Mouse (Mus musculus) lung, embryonic 14.5 days (tissue): ENCODE results near the gene Cep57. TPM values are rescaled to one million over a fixed set of nuclear protein-coding genes. Genes with fewer than 3 reads are reported as not detected.

Experiments used
- ATAC-seq: fragments of 200-750 bp; cut with Nextera tagmentation; 2 replicates; pipeline ENCODE4 v1.8.0; 2017; ENCODE audit warnings: mild to moderate bottlenecking, moderate TSS enrichment, moderate library complexity; ENCODE audit not compliant: insufficient read depth
- DNase-seq: peaks from one replicate; pipeline ENCODE4 v3.0.0-alpha.2; 2015
- H3K27ac ChIP-seq: fragments of 300-500 bp; sonication (generic); 2 replicates; pipeline ENCODE4 v1.5.1; 2014; ENCODE audit warnings: low read depth, mild to moderate bottlenecking, moderate library complexity
- H3K27me3 ChIP-seq: fragments of 300-500 bp; sonication (generic); 2 replicates; pipeline ENCODE4 v1.6.1; 2014; ENCODE audit warnings: low read length, control low read depth; ENCODE audit not compliant: insufficient read depth
- H3K36me3 ChIP-seq: fragments of 300-500 bp; sonication (generic); 2 replicates; pipeline ENCODE4 v1.6.1; 2014; ENCODE audit warnings: control low read depth; ENCODE audit not compliant: insufficient read depth
- H3K4me1 ChIP-seq: fragments of 300-500 bp; sonication (generic); 2 replicates; pipeline ENCODE4 v1.6.1; 2014; ENCODE audit warnings: antibody characterized with exemption, control low read depth; ENCODE audit not compliant: insufficient read depth
- H3K4me2 ChIP-seq: fragments of 300-500 bp; sonication (generic); 2 replicates; pipeline ENCODE4 v1.6.1; 2014; ENCODE audit warnings: mild to moderate bottlenecking
- H3K4me3 ChIP-seq: fragments of 300-500 bp; sonication (generic); 2 replicates; pipeline ENCODE4 v1.5.1; 2014; ENCODE audit warnings: low read depth, low read length
- H3K9ac ChIP-seq: fragments of 300-500 bp; sonication (generic); 2 replicates; pipeline ENCODE4 v1.6.1; 2014
- H3K9me3 ChIP-seq: fragments of 300-500 bp; sonication (generic); 2 replicates; pipeline ENCODE4 v1.6.1; 2016; ENCODE audit warnings: low read depth, low read length, control low read depth
- CTCF ChIP-seq: IDR thresholded peaks from 2 replicates; pipeline ENCODE4 v1.5.1; 2016; ENCODE audit warnings: antibody characterized with exemption, low read depth
- WGBS: fragments of 180-500 bp; shearing (Covaris S2); extraction: QIAGEN DNeasy Blood & Tissue Kit; methylation state at CpG from one replicate; pipeline ENCODE4 v1.1.7; 2014; 5-methylcytosine and 5-hydroxymethylcytosine counted together
- polyA plus RNA-seq: library from polyadenylated mRNA; unstranded; fragments of >200 nt; fragmentation: Nextera tagmentation; extraction: Ambion mirVana; gene quantifications from 2 replicates; pipeline ENCODE4 v1.2.1, GENCODE M21; 2014

Gene Cep57
- 57.3 and 62.1 TPM in 2 replicates for polyA plus RNA-seq

DNA sequence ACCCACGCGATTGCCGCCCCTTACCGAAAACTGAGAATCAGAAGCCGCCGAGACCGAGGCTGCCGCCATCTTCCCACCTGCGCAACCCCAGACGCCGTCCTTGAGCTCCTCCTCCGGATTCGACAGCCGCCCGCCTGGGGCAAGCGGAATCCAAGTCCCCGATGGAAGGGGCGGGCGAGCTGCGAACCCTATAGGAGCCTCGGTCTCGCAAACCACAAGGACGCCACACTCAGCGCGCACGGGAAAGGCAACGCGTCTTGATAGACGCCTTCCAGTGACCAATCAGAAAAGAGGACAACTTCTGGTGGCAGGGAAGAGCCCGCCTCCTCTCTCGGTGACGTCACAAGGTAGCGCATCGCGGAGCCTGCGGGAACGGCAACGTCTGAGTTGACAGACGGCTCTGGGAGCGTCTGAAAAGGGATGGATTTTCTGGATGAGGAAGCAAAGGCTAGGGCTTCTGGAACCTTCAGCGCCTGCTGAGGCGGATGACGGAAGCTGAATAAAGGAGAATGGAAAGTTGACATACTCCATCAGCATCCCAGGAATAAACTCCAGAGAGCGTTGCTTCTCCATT is at the start of gene Cep57:
TSS of gene Cep57 (minus strand) at position 276 of the 574 bp plus-strand sequence.
- peak; percentile 99 for DNase-seq
- Histone ChIP-seq H3K9ac (peak within 1 kb of the TSS; percentile 93), H3K27ac (peak within 1 kb of the TSS; percentile 99), H3K27me3 (no peaks in the 10 kb centered on the region), H3K4me1 (peaks cover 16% of the 10 kb centered on the region), H3K36me3 (peaks cover 19% of the 10 kb centered on the region), H3K9me3 (no peaks in the 10 kb centered on the region), H3K4me3 (peak within 1 kb of the TSS; percentile 89), H3K4me2 (peak within 1 kb of the TSS; percentile 87)
- no peak for TF ChIP-seq CTCF
- 0% methylated on average over 44 of the region's 44 CpGs for WGBS
- peak; percentile 91 for ATAC-seq

DNA sequence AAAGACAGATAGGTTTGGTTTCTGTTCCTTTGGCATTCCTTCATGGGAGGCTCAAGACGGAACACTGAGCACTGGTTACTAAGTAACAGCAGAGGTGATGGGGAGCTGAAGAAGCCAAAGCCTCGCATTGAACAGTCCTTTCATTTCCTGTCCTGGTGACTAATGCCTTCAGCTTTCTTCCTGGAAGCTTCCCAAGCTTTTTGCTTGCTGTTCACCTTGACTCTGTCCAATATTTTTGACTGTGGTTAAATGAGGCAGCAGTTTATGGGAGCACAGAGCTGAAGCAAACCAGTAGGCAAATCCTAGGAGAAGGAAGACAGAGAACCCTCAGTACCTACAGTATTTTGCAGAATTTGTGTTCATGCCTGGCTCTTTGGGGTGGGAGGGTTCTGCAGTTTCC is 48.4 kb upstream of the Cep57 start:
- Histone ChIP-seq H3K9me3 (no peaks in the 10 kb centered on the region), H3K9ac (no peak overlapping the region), H3K27ac (no peak overlapping the region), H3K4me2 (no peak overlapping the region), H3K4me1 (no peaks in the 10 kb centered on the region), H3K36me3 (no peaks in the 10 kb centered on the region), H3K27me3 (no peaks in the 10 kb centered on the region), H3K4me3 (no peak overlapping the region)
- WGBS: 37% methylated on average over 2 of the region's 2 CpGs
- ATAC-seq (no peak), DNase-seq (no peak)
- TF ChIP-seq CTCF: no peak

DNA sequence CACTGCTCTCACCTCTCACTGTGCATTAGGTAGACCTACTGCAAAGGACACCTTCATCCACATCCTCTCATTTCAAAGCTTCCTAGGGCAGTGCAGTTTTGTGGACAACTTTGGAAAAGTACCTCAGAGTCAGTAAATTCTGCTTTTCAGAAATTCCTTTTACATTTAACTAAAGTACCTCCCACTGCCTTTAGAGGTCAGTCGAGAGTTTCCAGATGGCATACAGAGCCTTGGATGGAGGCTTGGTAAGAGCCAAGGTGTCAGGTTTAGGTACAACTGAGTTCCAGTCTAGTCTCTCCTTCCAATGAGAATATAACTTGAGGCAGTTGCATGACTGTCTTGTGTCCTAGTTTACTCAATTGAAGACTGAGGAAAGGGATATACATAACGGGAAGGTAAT is 47.5 kb upstream of the Cep57 start:
- ATAC-seq: no peak
- H3K9ac ChIP-seq: no peak overlapping the region
- no peaks in the 10 kb centered on the region for H3K27me3 ChIP-seq
- peak; percentile 53 for TF ChIP-seq CTCF
- no peak overlapping the region for H3K27ac ChIP-seq
- H3K4me3 ChIP-seq: no peak overlapping the region
- no peak overlapping the region for H3K4me2 ChIP-seq
- H3K9me3 ChIP-seq: no peaks in the 10 kb centered on the region
- no peaks in the 10 kb centered on the region for H3K36me3 ChIP-seq
- H3K4me1 ChIP-seq: no peaks in the 10 kb centered on the region
- 42% methylated on average over 2 of the region's 2 CpGs for WGBS
- DNase-seq: peak; percentile 62

DNA sequence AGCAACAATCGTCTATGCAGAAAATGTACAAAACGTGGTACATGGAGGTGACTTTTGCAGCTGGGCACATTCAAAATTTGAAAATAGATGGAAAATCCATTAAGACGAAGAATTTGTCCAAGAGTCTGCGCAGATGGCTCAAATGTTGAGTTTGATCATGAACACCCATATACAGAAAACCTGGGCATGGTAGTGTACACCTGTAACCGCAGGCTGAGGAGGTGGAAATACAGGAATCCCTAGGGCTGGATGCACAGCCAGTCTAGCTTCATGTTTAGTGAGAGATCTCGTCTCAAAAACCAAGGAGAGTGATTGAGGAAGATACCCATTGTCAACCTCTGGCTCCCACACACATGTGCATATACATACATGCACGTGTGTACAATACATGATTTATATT is 44.7 kb upstream of the Cep57 start:
- H3K9me3 ChIP-seq: no peaks in the 10 kb centered on the region
- H3K4me2 ChIP-seq: no peak overlapping the region
- WGBS: 83% methylated on average over 7 of the region's 7 CpGs
- H3K27ac ChIP-seq: no peak overlapping the region
- no peaks in the 10 kb centered on the region for H3K4me1 ChIP-seq
- H3K27me3 ChIP-seq: no peaks in the 10 kb centered on the region
- no peak for TF ChIP-seq CTCF
- H3K4me3 ChIP-seq: no peak overlapping the region
- ATAC-seq (no peak), DNase-seq (no peak)
- no peak overlapping the region for H3K9ac ChIP-seq
- no peaks in the 10 kb centered on the region for H3K36me3 ChIP-seq

DNA sequence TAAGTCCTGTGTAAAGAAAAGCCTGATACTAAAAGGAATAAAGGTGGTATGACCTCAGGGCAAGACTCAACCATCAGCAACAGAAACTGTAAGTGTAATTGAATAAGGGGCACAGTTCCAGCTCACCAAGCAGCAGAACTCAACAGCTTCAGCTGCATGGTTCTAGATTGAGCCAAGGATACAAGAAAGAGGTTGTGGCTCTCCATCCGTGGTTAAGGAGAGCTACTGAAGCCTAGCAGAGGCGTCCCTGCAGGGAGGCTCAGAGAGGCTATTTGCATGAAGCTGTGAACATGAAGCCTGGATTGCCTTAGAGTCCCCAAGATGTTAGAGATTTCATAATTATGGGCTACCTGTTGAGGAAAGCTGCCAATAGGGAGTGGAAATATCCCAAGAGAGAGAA is 40.7 kb upstream of the Cep57 start:
- ATAC-seq (no peak), DNase-seq (no peak)
- Histone ChIP-seq H3K9me3 (no peaks in the 10 kb centered on the region), H3K4me2 (no peak overlapping the region), H3K4me1 (no peaks in the 10 kb centered on the region), H3K9ac (no peak overlapping the region), H3K27ac (no peak overlapping the region), H3K4me3 (no peak overlapping the region), H3K36me3 (no peaks in the 10 kb centered on the region), H3K27me3 (no peaks in the 10 kb centered on the region)
- no peak for TF ChIP-seq CTCF
- WGBS: 59% methylated on average over 2 of the region's 2 CpGs

DNA sequence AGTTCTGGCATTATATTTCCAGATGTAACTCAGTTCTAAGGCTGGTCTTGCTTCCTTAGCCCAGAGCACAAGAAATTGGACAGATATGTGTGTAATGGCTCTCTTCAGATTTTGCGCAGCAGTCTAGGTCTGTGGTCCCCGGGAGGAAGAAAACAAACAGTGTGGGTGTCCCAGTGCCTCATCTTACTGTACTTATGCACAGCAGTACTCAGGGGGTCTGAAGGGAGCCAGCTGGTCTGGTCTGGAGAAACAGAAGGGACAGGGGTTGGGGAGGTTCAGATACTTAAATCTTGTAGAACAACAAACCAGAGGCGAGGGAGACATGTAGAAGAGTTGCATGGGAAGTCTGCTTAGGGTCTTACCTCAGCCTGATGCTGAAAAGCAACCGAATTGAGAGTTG is 29.9 kb upstream of the Cep57 start:
- TF ChIP-seq CTCF: no peak
- no peaks in the 10 kb centered on the region for H3K9me3 ChIP-seq
- no peaks in the 10 kb centered on the region for H3K36me3 ChIP-seq
- H3K4me1 ChIP-seq: no peaks in the 10 kb centered on the region
- no peak overlapping the region for H3K27ac ChIP-seq
- ATAC-seq (no peak), DNase-seq (no peak)
- H3K9ac ChIP-seq: no peak overlapping the region
- no peaks in the 10 kb centered on the region for H3K27me3 ChIP-seq
- H3K4me3 ChIP-seq: no peak overlapping the region
- no peak overlapping the region for H3K4me2 ChIP-seq
- WGBS: 59% methylated on average over 4 of the region's 4 CpGs

DNA sequence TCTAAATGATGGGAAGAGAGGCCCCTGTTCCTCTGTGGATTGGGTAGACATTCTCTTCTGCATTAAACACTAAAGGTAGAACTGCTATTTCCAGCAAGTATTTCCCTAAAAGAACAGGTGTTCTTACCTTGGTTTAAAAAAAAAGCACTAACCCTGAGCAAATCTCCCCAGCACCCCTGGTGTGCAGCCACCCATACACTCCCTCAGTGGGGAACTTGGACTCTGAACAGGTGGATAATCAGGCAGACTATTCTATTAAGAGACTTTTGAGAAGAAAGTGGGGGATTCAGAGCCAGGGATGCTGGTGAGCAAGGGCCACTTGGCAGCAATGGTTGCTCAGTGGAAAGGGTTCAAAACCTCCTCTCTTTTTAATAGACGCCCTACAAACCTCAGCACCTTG is 29.3 kb upstream of the Cep57 start:
- Histone ChIP-seq H3K27me3 (no peaks in the 10 kb centered on the region), H3K9me3 (no peaks in the 10 kb centered on the region), H3K36me3 (no peaks in the 10 kb centered on the region), H3K4me1 (no peaks in the 10 kb centered on the region), H3K9ac (no peak overlapping the region), H3K4me2 (no peak overlapping the region), H3K4me3 (no peak overlapping the region), H3K27ac (no peak overlapping the region)
- no peak for DNase-seq
- 47% methylated on average over 1 of the region's 1 CpGs for WGBS
- TF ChIP-seq CTCF: no peak
- ATAC-seq: no peak

DNA sequence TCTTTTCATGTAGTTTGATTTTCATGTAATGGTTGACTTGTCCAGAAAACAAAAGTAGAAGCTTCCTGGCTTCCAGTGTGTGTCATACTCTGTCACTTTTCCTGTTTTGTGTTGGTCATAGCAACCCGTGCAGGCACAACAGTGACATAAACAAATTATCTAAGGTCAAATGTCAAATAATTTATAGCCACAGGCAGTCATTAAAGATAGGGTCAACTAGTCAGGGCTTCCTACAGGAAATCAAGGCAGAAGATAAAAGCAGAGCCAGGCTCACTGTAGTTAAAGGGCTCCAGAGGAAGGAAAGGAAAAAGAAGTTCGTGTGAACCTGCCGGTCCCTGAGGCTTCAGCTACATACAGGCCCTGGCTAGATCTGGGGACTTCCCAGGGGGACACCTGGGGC is 27.0 kb upstream of the Cep57 start:
- DNase-seq (no peak), ATAC-seq (no peak)
- no peak overlapping the region for H3K4me2 ChIP-seq
- no peaks in the 10 kb centered on the region for H3K27me3 ChIP-seq
- H3K9ac ChIP-seq: no peak overlapping the region
- no peaks in the 10 kb centered on the region for H3K4me1 ChIP-seq
- TF ChIP-seq CTCF: no peak
- 53% methylated on average over 3 of the region's 3 CpGs for WGBS
- no peak overlapping the region for H3K4me3 ChIP-seq
- no peaks in the 10 kb centered on the region for H3K9me3 ChIP-seq
- H3K36me3 ChIP-seq: no peaks in the 10 kb centered on the region
- no peak overlapping the region for H3K27ac ChIP-seq
